Comparison of ENCODE assay signal across 10 mouse cellular contexts in the genomic region with DNA sequence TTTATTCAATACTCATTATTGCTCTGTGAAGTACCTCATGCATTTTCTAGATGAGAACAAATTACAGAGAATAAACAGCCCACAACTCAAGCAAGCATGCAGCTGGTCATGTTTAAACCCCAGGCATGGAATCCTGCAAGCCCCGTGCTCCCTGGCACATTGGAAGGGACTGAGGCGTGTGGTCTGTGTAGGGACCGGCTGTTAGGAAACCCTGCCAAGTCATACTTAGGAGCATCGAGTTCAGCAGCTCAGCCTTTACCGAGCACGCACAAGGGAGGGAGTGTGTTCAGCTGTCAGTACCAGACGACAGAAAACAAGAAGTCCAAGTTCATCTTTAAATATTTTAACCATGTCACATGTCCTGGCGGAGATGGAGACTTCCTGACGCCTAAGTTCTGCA.
DNase-seq lines count a peak whose midpoint lies in the region.
"Had no signal": no experiment of that assay in that cellular context is flagged by ENCODE, and none has a peak within 500 bp of the region (broad histone marks: within the 10 kb centered on the region; RNA-seq: fewer than 3 reads in every experiment).

No protein-coding gene starts in this region.

- intact Hi-C loops in left cerebral cortex, postnatal 4 days (cut with DNase I): no loop called here

- peak; percentile 37 to 51 for DNase-seq in cerebellum, postnatal 25 days
- no peak for DNase-seq in cerebellum, postnatal 4 days (ENCODE audit: low spot score in 2 of 2)
- DNase-seq in left cerebral cortex, postnatal 4 days: peak; percentile 54
- no peak for DNase-seq in left cerebral cortex, adult 9 months (ENCODE audit: low spot score in 2 of 2)
- peak; percentile 36 for DNase-seq in testis, postnatal 10 days (ENCODE audit: low spot score)
- DNase-seq in testis, postnatal 14 days (ENCODE audit: low spot score): no peak
- no peak for DNase-seq in yolk sac, embryonic 10.5 days (ENCODE audit: low spot score)
- no peak for DNase-seq in heart, adult 18-20 months
- DNase-seq: kidney, adult 8-10 months; layer of hippocampus, adult 9-11 months had no signal

Comparison
In these comparisons a context has a peak if more than half of its experiments do, and no peak if none do; other contexts are left out.
1. DNase-seq: peak in cerebellum, postnatal 25 days (2 of 2), left cerebral cortex, postnatal 4 days (single experiment) and testis, postnatal 10 days (single experiment); none in cerebellum, postnatal 4 days (0 of 2), left cerebral cortex, adult 9 months (0 of 2), testis, postnatal 14 days (single experiment), yolk sac, embryonic 10.5 days (single experiment) and heart, adult 18-20 months (0 of 2).